Mouse (Mus musculus): Measurements from ENCODE around the gene Dync1li2.

Gene Dync1li2

GRCm38 (mm10) chr8:104413770-104414169 is 29.1 kb downstream of the Dync1li2 start:
- no peak for DNase-seq (ENCODE audit: low spot score)

DNA sequence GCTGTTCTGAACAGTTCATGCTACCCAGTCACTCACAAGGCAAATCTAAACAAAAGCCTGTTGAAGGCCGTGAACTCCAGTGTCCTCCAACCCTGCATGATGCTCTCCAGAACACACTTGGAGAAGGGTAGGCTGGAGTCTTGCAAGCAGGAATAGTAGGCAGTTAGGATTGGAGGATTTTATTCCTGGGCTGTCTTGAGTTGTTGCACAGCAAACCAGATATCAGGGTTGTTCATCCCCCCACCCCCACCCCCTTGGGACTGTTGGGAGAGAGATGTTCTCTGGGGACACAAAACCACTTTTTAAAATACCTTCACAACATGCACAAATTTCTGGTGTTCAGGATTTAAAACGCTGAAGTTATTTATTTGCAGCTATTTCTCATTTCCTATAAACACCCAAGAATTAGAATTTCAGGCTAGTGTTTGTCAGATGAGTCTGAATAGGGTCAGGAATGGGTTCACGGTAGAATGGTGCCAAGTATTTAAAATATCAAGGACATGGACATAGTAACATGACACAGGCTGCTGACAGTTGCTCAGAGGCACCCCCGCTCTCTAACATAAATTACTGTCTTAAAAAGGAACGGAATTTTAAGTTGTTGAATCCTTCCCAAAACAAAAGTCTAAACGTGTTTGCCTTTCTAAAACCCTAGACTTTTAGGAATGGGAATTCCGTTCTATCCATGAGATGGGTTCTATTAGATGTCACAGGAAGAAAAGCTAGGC is 29.9 kb downstream of the Dync1li2 start:
- no peak for DNase-seq (ENCODE audit: low spot score)

DNA sequence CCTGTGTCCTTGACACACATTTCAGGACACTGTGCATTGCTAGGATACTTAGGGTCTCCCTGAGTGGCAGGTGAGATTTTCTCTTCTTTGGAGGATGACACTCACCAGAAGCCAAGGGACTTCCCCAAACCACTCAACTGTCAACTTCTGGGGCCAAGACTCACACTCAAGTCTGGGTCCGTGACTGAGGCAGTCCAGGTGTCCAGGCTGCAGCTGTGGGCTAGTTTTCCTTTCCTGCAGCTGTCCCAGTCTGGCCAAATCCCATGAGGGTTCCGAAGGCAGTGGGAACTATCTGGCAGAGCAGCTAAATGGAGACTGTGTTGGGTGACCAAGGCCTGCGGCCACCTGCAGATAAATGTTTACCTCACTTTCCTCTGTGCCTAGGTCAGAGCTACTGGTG is 30.9 kb downstream of the Dync1li2 start:
- no peak for DNase-seq (ENCODE audit: low spot score)

DNA sequence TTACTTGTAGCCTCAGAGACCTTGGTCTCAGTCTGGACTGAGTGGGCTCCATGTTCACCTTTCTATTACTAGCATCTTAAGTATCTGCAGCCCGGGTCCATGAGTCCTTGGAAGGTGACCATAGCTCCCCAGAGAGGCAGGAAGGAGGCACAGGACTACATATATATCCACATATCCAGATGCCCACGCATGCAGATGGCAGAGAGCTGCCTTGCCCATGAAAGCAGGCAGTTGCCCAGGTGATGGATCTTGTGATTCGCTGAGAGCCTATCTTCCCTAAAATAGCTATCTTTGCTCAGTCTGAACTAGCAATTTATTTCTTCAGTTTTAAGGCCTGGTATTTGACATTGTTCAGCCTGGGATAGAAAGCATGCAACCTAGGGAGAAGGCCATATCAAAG is 31.4 kb downstream of the Dync1li2 start:
- DNase-seq (ENCODE audit: low spot score): no peak

DNA sequence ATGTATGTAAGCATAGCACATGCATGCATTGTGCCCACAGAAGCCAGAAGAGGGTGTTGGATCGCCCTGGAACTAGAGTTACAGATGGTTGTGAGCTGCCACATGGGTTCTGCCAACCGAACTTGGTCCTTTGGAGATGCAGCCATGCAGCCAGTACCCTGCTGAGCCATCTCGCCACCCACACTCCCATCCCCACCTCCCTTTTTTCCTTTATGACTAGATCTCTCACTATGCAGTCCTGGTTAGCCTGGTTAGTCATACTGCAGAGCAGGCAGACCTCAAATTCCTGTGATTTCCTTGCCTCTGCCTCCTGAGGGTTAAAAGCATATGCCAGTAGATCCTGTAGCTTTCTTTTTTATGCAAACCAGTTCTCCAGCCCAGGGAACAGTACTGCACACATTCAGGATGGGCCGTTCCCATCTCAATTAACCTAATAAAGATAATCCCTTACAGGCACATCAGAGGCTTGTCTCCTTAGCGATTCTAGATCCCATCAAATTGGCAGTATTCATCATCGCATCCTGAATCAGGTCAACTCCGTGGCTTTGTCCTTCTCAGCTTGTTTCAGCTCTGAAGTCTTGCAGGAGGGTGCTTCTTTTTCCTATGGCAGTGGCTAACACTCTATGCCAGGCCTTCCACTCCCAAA is 32.1 kb downstream of the Dync1li2 start:
- no peak for DNase-seq (ENCODE audit: low spot score)

DNA sequence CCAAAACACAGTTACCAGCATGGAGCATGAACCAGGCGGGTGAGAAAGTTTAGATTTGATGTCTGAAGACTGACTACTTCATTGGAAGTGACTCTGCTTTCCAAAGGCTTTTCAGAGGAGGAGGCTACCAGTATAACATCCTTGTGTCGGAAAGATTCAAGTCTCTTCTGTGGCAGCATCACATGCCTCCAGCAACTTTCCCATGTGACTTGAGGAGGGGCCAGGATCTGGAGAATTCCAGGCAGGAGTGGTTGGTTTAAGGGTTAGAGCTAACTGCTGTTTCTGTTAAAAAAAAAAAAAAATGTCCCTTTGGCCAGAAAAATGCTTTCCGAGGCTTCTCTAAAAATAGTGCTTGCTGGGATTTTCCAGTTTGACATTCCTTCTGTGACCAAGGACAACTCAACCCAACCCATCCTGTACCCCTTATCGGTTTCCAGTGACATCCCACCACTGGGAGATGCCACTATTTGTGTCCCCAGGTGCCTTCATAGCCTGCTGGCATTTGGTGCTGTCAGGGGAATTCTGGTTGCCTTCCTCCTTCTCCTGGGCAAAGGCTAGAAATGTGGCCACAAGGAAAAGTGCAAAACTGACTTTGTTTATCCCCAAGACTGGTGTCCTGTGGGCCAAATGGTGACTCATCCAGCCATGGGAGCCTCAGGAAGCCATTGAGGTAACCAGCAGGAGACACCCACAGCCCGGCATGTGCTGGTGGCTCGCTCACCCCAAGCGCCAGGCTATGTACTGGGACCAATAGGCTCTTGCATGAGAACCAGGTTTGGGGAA is 34.3 kb downstream of the Dync1li2 start:
- DNase-seq (ENCODE audit: low spot score): no peak

- no peak for DNase-seq (ENCODE audit: low spot score)
Measured at GRCm38 (mm10) chr8:104406340-104407128, 36.3 kb downstream of the Dync1li2 start.

- DNase-seq (ENCODE audit: low spot score): no peak
Measured at GRCm38 (mm10) chr8:104405430-104406187, 37.2 kb downstream of the Dync1li2 start.

DNA sequence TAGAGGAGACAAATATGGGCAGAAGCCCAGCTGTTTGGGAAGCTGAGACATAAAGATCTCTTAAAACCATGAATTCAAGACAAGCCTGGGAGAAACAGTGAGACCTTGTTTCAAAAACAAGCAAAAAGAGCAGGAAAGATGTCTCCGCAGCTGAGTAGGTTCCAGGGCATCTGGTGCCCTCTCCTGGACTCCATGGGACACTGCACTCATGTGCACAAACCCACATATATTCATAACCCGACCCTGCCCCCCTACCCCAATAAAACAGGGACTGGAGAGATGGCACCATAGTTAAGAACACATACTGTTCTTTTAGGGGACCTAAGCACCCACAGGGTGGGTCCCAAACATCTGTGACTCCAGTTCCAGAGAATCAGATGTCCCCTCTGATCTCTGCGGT is 39.3 kb downstream of the Dync1li2 start:
- no peak for DNase-seq (ENCODE audit: low spot score)

DNA sequence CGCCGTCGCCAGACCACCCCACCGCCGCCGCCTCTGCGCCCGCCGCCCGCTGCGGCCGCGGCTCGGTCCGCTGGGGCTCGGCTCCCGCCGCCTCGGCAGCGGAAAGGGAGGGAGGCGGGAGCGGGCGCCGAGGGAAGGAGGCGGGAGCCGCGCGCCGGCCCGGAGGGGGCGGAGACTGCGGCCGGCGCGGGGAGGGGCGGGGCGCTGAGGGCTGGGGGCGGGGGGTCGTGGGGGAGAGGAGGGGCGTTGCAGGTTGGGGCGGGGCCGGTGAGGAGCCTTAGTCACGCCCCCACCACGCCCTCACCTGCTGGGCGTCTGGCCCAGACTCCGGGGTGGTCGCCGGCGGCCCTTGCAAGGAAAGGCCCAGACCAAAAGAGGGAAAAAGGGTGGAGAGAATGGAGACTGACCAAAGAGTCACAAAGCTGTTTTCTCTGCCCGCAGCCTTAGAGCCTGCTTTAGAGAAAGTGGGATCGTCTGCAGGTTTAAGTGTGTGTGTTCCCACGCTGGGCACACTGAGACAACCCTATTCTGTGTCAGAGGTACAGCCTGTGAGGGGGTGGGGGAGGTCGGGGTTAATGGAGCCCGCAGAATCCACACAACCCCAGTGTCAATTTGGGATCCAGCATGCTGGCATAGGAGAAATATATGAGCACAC is 47.0 kb downstream of the Dync1li2 start, which contains the start of gene Cmtm4:
Cmtm4 (minus strand) TSS at position 105 of the 655 bp plus-strand sequence.
- DNase-seq (ENCODE audit: low spot score): peak; percentile 25

GRCm38 (mm10) chr8:104394801-104395702 is 47.8 kb downstream of the Dync1li2 start:
- DNase-seq (ENCODE audit: low spot score): peak; percentile 27

DNA sequence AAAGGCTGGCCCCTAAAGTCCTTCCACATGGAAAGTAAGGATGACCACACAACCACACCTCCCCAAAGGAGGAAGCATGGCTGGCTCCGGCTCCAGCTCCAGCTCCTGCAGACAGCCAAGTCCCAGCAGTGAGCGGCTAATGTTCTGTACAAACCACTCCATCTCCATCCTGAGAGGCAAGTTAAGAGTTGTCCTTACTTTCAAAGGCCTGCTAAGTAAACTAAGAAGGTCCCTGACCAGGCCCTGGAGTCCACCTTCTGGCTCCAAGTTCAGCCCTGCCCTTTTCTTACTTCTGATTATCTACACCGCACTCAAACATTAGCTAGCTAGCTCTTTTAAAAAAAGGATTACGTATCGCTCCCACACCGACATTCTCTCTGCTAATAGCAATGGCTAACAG is 49.1 kb downstream of the Dync1li2 start:
- no peak for DNase-seq (ENCODE audit: low spot score)

GRCm38 (mm10) chr8:104393139-104393538 is 49.7 kb downstream of the Dync1li2 start:
- DNase-seq (ENCODE audit: low spot score): no peak

DNA sequence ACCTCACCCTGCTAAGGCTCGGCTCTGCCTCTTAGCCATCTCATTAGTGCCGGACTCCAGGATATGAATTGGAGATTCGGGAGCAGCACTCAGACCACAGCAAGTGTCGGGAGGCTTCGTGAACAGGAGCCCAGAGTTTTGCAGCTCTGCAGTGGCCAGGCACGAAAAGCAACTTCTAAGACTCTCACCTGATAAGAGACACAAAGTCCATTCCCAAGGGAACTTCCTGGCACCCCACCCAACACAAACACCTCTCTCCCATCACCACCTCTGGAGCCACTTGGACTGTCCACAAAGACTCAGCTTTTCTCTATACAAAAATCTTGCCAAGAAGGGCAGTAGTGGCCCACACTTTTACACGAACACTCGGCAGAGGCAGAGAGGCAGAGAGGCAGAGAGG is 52.6 kb downstream of the Dync1li2 start:
- DNase-seq (ENCODE audit: low spot score): no peak

DNA sequence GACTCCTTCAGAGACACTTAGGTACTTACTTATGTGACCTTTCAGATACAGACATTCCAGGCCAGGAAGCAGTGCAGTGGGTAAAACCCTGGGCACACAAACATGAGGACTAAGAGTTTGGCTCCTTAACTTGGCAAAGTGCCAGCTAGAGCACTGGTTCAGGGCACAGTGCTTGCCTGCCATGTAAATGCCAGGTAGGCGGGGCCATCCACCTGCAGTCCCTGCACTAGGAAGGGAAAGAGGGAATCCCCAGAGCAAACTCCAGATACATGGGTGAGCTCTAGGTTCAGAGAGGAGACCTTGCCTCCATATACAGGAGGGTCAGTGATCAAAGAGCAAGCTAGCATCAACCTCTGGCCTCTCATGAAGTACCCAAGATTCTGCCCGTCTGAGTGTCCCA is 54.9 kb downstream of the Dync1li2 start:
- DNase-seq (ENCODE audit: low spot score): no peak

GRCm38 (mm10) chr8:104387501-104387900 is 55.3 kb downstream of the Dync1li2 start:
- no peak for DNase-seq (ENCODE audit: low spot score)

DNA sequence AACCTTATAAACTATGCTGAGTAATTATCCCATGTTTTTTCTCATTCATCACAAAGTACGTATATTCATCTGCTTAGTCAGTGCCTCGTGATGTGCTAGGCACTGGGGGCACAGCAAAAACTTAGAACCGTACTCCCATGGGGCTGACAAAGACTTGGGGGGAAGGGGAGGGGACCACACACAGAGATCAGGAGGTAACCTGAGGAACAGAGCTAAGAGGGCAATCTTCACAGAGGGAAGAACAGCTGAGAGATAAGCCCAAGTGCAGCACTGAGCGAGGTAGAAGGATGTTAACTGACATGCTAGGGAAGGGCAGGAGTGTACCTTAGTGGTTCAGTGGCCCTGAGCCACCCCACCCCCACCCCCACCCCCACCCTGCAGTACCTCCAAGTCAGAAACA is 56.2 kb downstream of the Dync1li2 start:
- DNase-seq (ENCODE audit: low spot score): no peak

DNA sequence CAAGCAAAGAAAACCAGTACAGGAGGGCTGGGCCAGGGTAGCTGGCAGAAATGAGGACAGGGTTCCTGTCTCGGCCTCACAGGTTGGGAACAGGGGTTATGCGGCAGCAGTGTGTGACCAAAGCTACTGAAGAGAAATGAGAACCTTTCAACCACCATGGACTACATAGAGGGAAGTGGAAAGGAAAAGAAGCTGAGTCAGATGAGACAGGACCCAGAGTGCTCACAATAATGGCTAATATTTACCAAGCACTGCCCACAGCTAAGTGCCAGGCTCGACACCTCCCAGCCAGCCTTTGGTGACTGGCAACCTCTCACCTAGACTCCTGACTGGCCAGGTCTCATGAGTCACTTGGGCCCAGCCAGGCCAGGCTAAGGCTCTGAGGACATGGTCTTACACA is 58.9 kb downstream of the Dync1li2 start:
- no peak for DNase-seq (ENCODE audit: low spot score)

DNA sequence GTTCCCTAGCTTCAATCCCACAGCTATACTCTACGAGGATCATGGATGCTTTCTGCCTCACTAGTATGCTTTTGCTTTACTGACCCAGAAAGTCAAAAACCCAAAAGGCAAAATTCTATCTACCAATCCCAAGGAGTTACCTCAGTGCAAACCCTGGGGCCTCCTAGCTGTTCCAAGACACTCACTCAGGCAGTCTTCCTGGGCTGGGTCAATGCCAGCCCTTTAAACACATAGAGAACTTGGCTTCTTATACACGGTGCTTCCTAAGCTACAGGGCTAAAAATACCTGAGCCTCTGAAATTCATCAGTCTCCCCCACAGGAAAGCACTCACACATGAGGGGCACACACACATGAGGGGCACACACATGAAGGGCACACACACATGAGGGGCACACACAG is 59.6 kb downstream of the Dync1li2 start:
- no peak for DNase-seq (ENCODE audit: low spot score)

GRCm38 (mm10) chr8:104380961-104381411 is 61.9 kb downstream of the Dync1li2 start:
- no peak for DNase-seq (ENCODE audit: low spot score)

All from ovary, postnatal 10 days (tissue).